Mouse (Mus musculus) forebrain, embryonic 13.5 days (tissue): ENCODE measurements around the gene Osbpl6. TPM values are rescaled to one million over a fixed set of nuclear protein-coding genes. Genes with fewer than 3 reads are reported as not detected.
A peak's percentile ranks its signal among the peaks of the same experiment; 100 is the strongest.

Experiments
- ATAC-seq: fragments of 200-750 bp; cut with Nextera tagmentation; 2 replicates; pipeline ENCODE4 v1.8.0; 2017
- H3K27ac ChIP-seq: fragments of 300-500 bp; sonication (generic); 2 replicates; pipeline ENCODE4 v1.5.1; 2015; ENCODE audit warnings: inconsistent platforms, mild to moderate bottlenecking, moderate library complexity
- H3K27me3 ChIP-seq: fragments of 300-500 bp; sonication (generic); 2 replicates; pipeline ENCODE4 v1.6.1; 2015; ENCODE audit warnings: mild to moderate bottlenecking, inconsistent platforms
- H3K36me3 ChIP-seq: fragments of 300-500 bp; sonication (generic); 2 replicates; pipeline ENCODE4 v1.6.1; 2015; ENCODE audit warnings: mild to moderate bottlenecking, inconsistent platforms; ENCODE audit not compliant: poor library complexity, severe bottlenecking
- H3K4me1 ChIP-seq: fragments of 300-500 bp; sonication (generic); 2 replicates; pipeline ENCODE4 v1.6.1; 2015; ENCODE audit warnings: inconsistent platforms
- H3K4me2 ChIP-seq: fragments of 300-500 bp; sonication (generic); 2 replicates; pipeline ENCODE4 v1.6.1; 2015; ENCODE audit warnings: inconsistent platforms, mild to moderate bottlenecking, moderate library complexity
- H3K4me3 ChIP-seq: fragments of 300-500 bp; sonication (generic); 2 replicates; pipeline ENCODE4 v1.5.1; 2015; ENCODE audit warnings: mild to moderate bottlenecking, inconsistent platforms
- H3K9ac ChIP-seq: fragments of 300-500 bp; sonication (generic); 2 replicates; pipeline ENCODE4 v1.6.1; 2015; ENCODE audit warnings: mild to moderate bottlenecking, inconsistent platforms
- H3K9me3 ChIP-seq: fragments of 300-500 bp; sonication (generic); replicated peaks from 2 replicates; pipeline ENCODE4 v1.6.1; 2016; ENCODE audit warnings: inconsistent platforms
- WGBS: fragments of 180-500 bp; shearing (Covaris S2); methylation state at CpG from one replicate; pipeline ENCODE4 v1.1.7; 2015; 5-methylcytosine and 5-hydroxymethylcytosine counted together
- polyA plus RNA-seq: library from polyadenylated mRNA; unstranded; fragments of >200 nt; fragmentation: Nextera tagmentation; extraction: Ambion mirVana; gene quantifications from 2 replicates; pipeline ENCODE4 v1.2.1, GENCODE M21; 2015

The Osbpl6 gene
- polyA plus RNA-seq, 1 experiment from 2014 or later = 15.6 TPM

- H3K9me3 ChIP-seq = no peaks in the 10 kb centered on the region
- ATAC-seq = no peak
- no peaks in the 10 kb centered on the region for H3K36me3 ChIP-seq
- no peak overlapping the region for H3K4me3 ChIP-seq
- no peak overlapping the region for H3K9ac ChIP-seq
- WGBS = 93% methylated on average over 6 of the region's 6 CpGs
- H3K4me1 ChIP-seq = no peaks in the 10 kb centered on the region
- H3K27ac ChIP-seq = no peak overlapping the region
- no peak overlapping the region for H3K4me2 ChIP-seq
- no peaks in the 10 kb centered on the region for H3K27me3 ChIP-seq
These were observed 105.8 kb downstream of the Osbpl6 start for GRCm38 (mm10) chr2:76512133-76512532.

- no peaks in the 10 kb centered on the region for H3K27me3 ChIP-seq
- H3K4me1 ChIP-seq = no peaks in the 10 kb centered on the region
- 83% methylated on average over 6 of the region's 6 CpGs for WGBS
- H3K27ac ChIP-seq = no peak overlapping the region
- no peak overlapping the region for H3K4me3 ChIP-seq
- no peak overlapping the region for H3K4me2 ChIP-seq
- no peak for ATAC-seq
- no peak overlapping the region for H3K9ac ChIP-seq
- no peaks in the 10 kb centered on the region for H3K9me3 ChIP-seq
- H3K36me3 ChIP-seq = no peaks in the 10 kb centered on the region
These were observed 106.6 kb downstream of the Osbpl6 start for GRCm38 (mm10) chr2:76512888-76513287.

GRCm38 (mm10) chr2:76513296-76513695, 107.0 kb downstream of the Osbpl6 start:
- H3K4me1 ChIP-seq = no peaks in the 10 kb centered on the region
- H3K27ac ChIP-seq = no peak overlapping the region
- H3K9ac ChIP-seq = no peak overlapping the region
- no peaks in the 10 kb centered on the region for H3K9me3 ChIP-seq
- ATAC-seq = no peak
- H3K36me3 ChIP-seq = no peaks in the 10 kb centered on the region
- H3K27me3 ChIP-seq = no peaks in the 10 kb centered on the region
- no peak overlapping the region for H3K4me3 ChIP-seq
- WGBS = 89% methylated on average over 3 of the region's 3 CpGs
- no peak overlapping the region for H3K4me2 ChIP-seq

GRCm38 (mm10) chr2:76517471-76517870, 111.2 kb downstream of the Osbpl6 start:
- Histone ChIP-seq H3K9ac (no peak overlapping the region), H3K36me3 (no peaks in the 10 kb centered on the region), H3K27me3 (no peaks in the 10 kb centered on the region), H3K27ac (no peak overlapping the region), H3K4me3 (no peak overlapping the region), H3K4me2 (no peak overlapping the region), H3K9me3 (no peaks in the 10 kb centered on the region), H3K4me1 (no peaks in the 10 kb centered on the region)
- whole genome bisulfite sequencing = 95% methylated on average over 14 of the region's 14 CpGs
- ATAC-seq = no peak

- Histone ChIP-seq H3K36me3 (no peaks in the 10 kb centered on the region), H3K4me2 (no peak overlapping the region), H3K27ac (no peak overlapping the region), H3K27me3 (no peaks in the 10 kb centered on the region), H3K9ac (no peak overlapping the region), H3K9me3 (no peaks in the 10 kb centered on the region), H3K4me3 (no peak overlapping the region), H3K4me1 (no peaks in the 10 kb centered on the region)
- 88% methylated on average over 5 of the region's 5 CpGs for WGBS
- ATAC-seq = no peak
These were observed 112.2 kb downstream of the Osbpl6 start for GRCm38 (mm10) chr2:76518407-76519063.

GRCm38 (mm10) chr2:76521585-76521984, 115.3 kb downstream of the Osbpl6 start:
- ATAC-seq = no peak
- H3K9ac ChIP-seq = no peak overlapping the region
- no peaks in the 10 kb centered on the region for H3K4me1 ChIP-seq

GRCm38 (mm10) chr2:76524451-76524850, 118.1 kb downstream of the Osbpl6 start:
- H3K36me3 ChIP-seq = no peaks in the 10 kb centered on the region
- no peak overlapping the region for H3K4me2 ChIP-seq
- 54% methylated on average over 5 of the region's 5 CpGs for WGBS
- H3K27me3 ChIP-seq = no peaks in the 10 kb centered on the region
- no peaks in the 10 kb centered on the region for H3K9me3 ChIP-seq
- no peak overlapping the region for H3K4me3 ChIP-seq
- H3K9ac ChIP-seq = no peak overlapping the region
- H3K27ac ChIP-seq = no peak overlapping the region
- no peak for ATAC-seq
- no peaks in the 10 kb centered on the region for H3K4me1 ChIP-seq

More at GRCm38 (mm10) chr2:76521585-76521984, 115.3 kb downstream of the Osbpl6 start:
- 89% methylated on average over 6 of the region's 6 CpGs for WGBS
- no peak overlapping the region for H3K27ac ChIP-seq
- no peak overlapping the region for H3K4me2 ChIP-seq
- H3K4me3 ChIP-seq = no peak overlapping the region
- H3K9me3 ChIP-seq = no peaks in the 10 kb centered on the region
- no peaks in the 10 kb centered on the region for H3K36me3 ChIP-seq
- H3K27me3 ChIP-seq = no peaks in the 10 kb centered on the region

- ATAC-seq = no peak
- Histone ChIP-seq H3K9me3 (no peaks in the 10 kb centered on the region), H3K4me3 (no peak overlapping the region), H3K9ac (no peak overlapping the region), H3K4me2 (no peak overlapping the region), H3K36me3 (no peaks in the 10 kb centered on the region), H3K4me1 (no peaks in the 10 kb centered on the region), H3K27me3 (no peaks in the 10 kb centered on the region), H3K27ac (no peak overlapping the region)
- 29% methylated on average over 3 of the region's 3 CpGs for WGBS
These were observed 119.3 kb downstream of the Osbpl6 start for GRCm38 (mm10) chr2:76525645-76526044.

- Histone ChIP-seq H3K27ac (peak overlapping the region; percentile 12; the same call in 1 of the 2 replicates), H3K36me3 (no peaks in the 10 kb centered on the region), H3K9me3 (no peaks in the 10 kb centered on the region), H3K27me3 (no peaks in the 10 kb centered on the region), H3K4me2 (no peak overlapping the region), H3K4me3 (no peak overlapping the region), H3K4me1 (peaks cover 22% of the 10 kb centered on the region), H3K9ac (no peak overlapping the region)
- 47% methylated on average over 14 of the region's 14 CpGs for WGBS
- peak; percentile 84 for ATAC-seq
These were observed 126.3 kb downstream of the Osbpl6 start for GRCm38 (mm10) chr2:76532490-76533126.

- H3K27me3 ChIP-seq = no peaks in the 10 kb centered on the region
- no peak overlapping the region for H3K4me2 ChIP-seq
- WGBS = 39% methylated on average over 7 of the region's 7 CpGs
- H3K9me3 ChIP-seq = no peaks in the 10 kb centered on the region
- no peak overlapping the region for H3K9ac ChIP-seq
- peaks cover 27% of the 10 kb centered on the region for H3K4me1 ChIP-seq
- no peak overlapping the region for H3K4me3 ChIP-seq
- H3K36me3 ChIP-seq = no peaks in the 10 kb centered on the region
- no peak overlapping the region for H3K27ac ChIP-seq
- peak; percentile 53 for ATAC-seq
These were observed 128.6 kb downstream of the Osbpl6 start for GRCm38 (mm10) chr2:76534932-76535331.

GRCm38 (mm10) chr2:76541900-76542299, 135.6 kb downstream of the Osbpl6 start:
- no peaks in the 10 kb centered on the region for H3K27me3 ChIP-seq
- H3K9ac ChIP-seq = no peak overlapping the region
- no peak overlapping the region for H3K4me2 ChIP-seq
- WGBS = 94% methylated on average over 9 of the region's 9 CpGs
- H3K9me3 ChIP-seq = no peaks in the 10 kb centered on the region
- peaks cover 7% of the 10 kb centered on the region for H3K4me1 ChIP-seq
- no peak for ATAC-seq
- H3K4me3 ChIP-seq = no peak overlapping the region
- H3K36me3 ChIP-seq = no peaks in the 10 kb centered on the region
- no peak overlapping the region for H3K27ac ChIP-seq

GRCm38 (mm10) chr2:76542921-76543320, 136.6 kb downstream of the Osbpl6 start:
- Histone ChIP-seq H3K9ac (no peak overlapping the region), H3K4me3 (no peak overlapping the region), H3K9me3 (no peaks in the 10 kb centered on the region), H3K36me3 (no peaks in the 10 kb centered on the region), H3K4me1 (peaks cover 7% of the 10 kb centered on the region), H3K4me2 (no peak overlapping the region), H3K27ac (no peak overlapping the region), H3K27me3 (no peaks in the 10 kb centered on the region)
- no peak for ATAC-seq
- WGBS = 84% methylated on average over 5 of the region's 5 CpGs

GRCm38 (mm10) chr2:76545539-76545938, 139.2 kb downstream of the Osbpl6 start:
- no peak for ATAC-seq
- Histone ChIP-seq H3K27me3 (no peaks in the 10 kb centered on the region), H3K4me3 (no peak overlapping the region), H3K9me3 (no peaks in the 10 kb centered on the region), H3K4me1 (no peaks in the 10 kb centered on the region), H3K36me3 (0 out of 2 replicates have a peak, but pooled peaks cover 3% of the 10 kb centered on the region), H3K27ac (no peak overlapping the region), H3K4me2 (no peak overlapping the region), H3K9ac (no peak overlapping the region)
- WGBS = 88% methylated on average over 8 of the region's 8 CpGs
